Mouse (Mus musculus) thymus, adult 2 months (tissue): ENCODE results near the gene Mtmr3.

Experiments used
- CTCF ChIP-seq: fragments of 200-500 bp; IDR thresholded peaks from 2 replicates; pipeline ENCODE4 v1.5.1; 2012; ENCODE audit warnings: mild to moderate bottlenecking, control low read depth, low read length, moderate library complexity, borderline replicate concordance; ENCODE audit not compliant: control insufficient read depth, poor library complexity, insufficient read depth; ENCODE audit errors: extremely low read depth
- POLR2A ChIP-seq: fragments of 200-500 bp; IDR thresholded peaks from 2 replicates; pipeline ENCODE4 v1.6.1; 2012; ENCODE audit warnings: mild to moderate bottlenecking, low read length, control low read depth, moderate library complexity; ENCODE audit not compliant: control insufficient read depth, poor library complexity, insufficient read depth; ENCODE audit errors: extremely low read depth

GRCm38 (mm10) chr11:4601890-4602289 is 7.2 kb upstream of the Mtmr3 start:
- TF ChIP-seq POLR2A (no peak), CTCF (no peak)
